Mouse (Mus musculus) gastrocnemius, postnatal 14 days (tissue): ENCODE data around the gene Tfap2c. TPM values are rescaled to one million over a fixed set of nuclear protein-coding genes. Genes with fewer than 3 reads are reported as not detected.

Experiments used
- DNase-seq: peaks from one replicate; pipeline ENCODE4 v3.0.0; 2021; ENCODE audit warnings: mixed read lengths
- intact Hi-C: fragments of 180-260 bp; cut with DNase I; formaldehyde crosslinking; loops from one replicate; pipeline ENCODE4 v1.15.1; 2025; ENCODE audit warnings: low total_unique reads
- total RNA-seq, 2 experiments: library from RNA; stranded (reverse); gene quantifications; 2 replicates each; pipeline ENCODE4 v1.2.3; 2021

Gene Tfap2c
- total RNA-seq, 2 experiments from 2014 or later = not detected

- intact Hi-C loops = no loop called here
Observed at GRCm38 (mm10) chr2:172597881-172598280, 48.5 kb downstream of the Tfap2c start.

GRCm38 (mm10) chr2:172604625-172605024 is 55.2 kb downstream of the Tfap2c start:
- intact Hi-C loops = no loop called here
- DNase-seq = no peak

More at GRCm38 (mm10) chr2:172597881-172598280, 48.5 kb downstream of the Tfap2c start:
- DNase-seq = no peak

GRCm38 (mm10) chr2:172605642-172606041 is 56.2 kb downstream of the Tfap2c start:
- DNase-seq = no peak
- intact Hi-C loops = no loop called here

GRCm38 (mm10) chr2:172607710-172608109 is 58.3 kb downstream of the Tfap2c start:
- intact Hi-C loops = no loop called here
- no peak for DNase-seq

Other genes starting within 250 kb of the Tfap2c start
- gene Fam210b, start 204.0 kb upstream of the Tfap2c start, total RNA-seq = 1 to 10 TPM; 2.9 to 3.3 TPM
- gene Aurka, start 179.1 kb upstream of the Tfap2c start, total RNA-seq = 1 to 10 TPM; 4.2 to 4.3 TPM
- 10 to 100 TPM; 16.4 to 19.3 TPM for gene Cstf1, start 178.9 kb upstream of the Tfap2c start, total RNA-seq
- gene Cass4, start 155.8 kb upstream of the Tfap2c start, total RNA-seq = under 1 TPM; 0.18 to 0.55 TPM
- 10 to 100 TPM; 30.8 to 32.9 TPM for gene Rtf2, start 109.0 kb upstream of the Tfap2c start, total RNA-seq
- gene Gcnt7, start 91.0 kb upstream of the Tfap2c start, total RNA-seq = not detected
- gene Fam209, start 77.1 kb upstream of the Tfap2c start, total RNA-seq = under 1 TPM in 1 of 2 experiments, not detected in 1; 0.58 TPM